Mouse (Mus musculus): Measurements from ENCODE around the gene H2afz. TPM values are rescaled to one million over a fixed set of nuclear protein-coding genes. Genes with fewer than 3 reads are reported as not detected.

H2afz gene
- polyA plus RNA-seq, 1 experiment from 2014 or later: 1,070 TPM

Other genes starting within 250 kb of the H2afz start
- 3.2 and 6.5 TPM in 2 replicates for gene Ddit4l, start 242.9 kb upstream of the H2afz start, polyA plus RNA-seq (2014; fragmentation: Nextera tagmentation; extraction: Ambion mirVana)
- not detected in 2 replicates for gene Gm21962, start 193.0 kb upstream of the H2afz start, polyA plus RNA-seq (2014; fragmentation: Nextera tagmentation; extraction: Ambion mirVana)
- gene Dnajb14, start 3.2 kb downstream of the H2afz start, polyA plus RNA-seq (2014; fragmentation: Nextera tagmentation; extraction: Ambion mirVana): 14.0 and 15.8 TPM in 2 replicates
- gene Lamtor3, start 54.0 kb downstream of the H2afz start, polyA plus RNA-seq (2014; fragmentation: Nextera tagmentation; extraction: Ambion mirVana): 130 and 139 TPM in 2 replicates
- gene Dapp1, start 117.1 kb downstream of the H2afz start, polyA plus RNA-seq (2014; fragmentation: Nextera tagmentation; extraction: Ambion mirVana): 1.0 and 1.2 TPM in 2 replicates
- 0.12 and 0.18 TPM in 2 replicates for gene 1110002E22Rik, start 200.6 kb downstream of the H2afz start, polyA plus RNA-seq (2014; fragmentation: Nextera tagmentation; extraction: Ambion mirVana)
- not detected in 2 replicates for gene Gm5105, start 202.9 kb downstream of the H2afz start, polyA plus RNA-seq (2014; fragmentation: Nextera tagmentation; extraction: Ambion mirVana)

Measured in midbrain, embryonic 14.5 days (tissue).